Mouse (Mus musculus) kidney, adult 2 months (tissue): ENCODE data around the gene Lypd1.

Source experiments
- CTCF ChIP-seq: fragments of 200-500 bp; conservative IDR thresholded peaks from 2 replicates; pipeline ENCODE4 v1.5.1; 2011; ENCODE audit warnings: low read depth, mild to moderate bottlenecking, control low read depth, low read length, moderate library complexity, mixed read lengths; ENCODE audit not compliant: insufficient read depth, insufficient read length
- POLR2A ChIP-seq: fragments of 200-500 bp; IDR thresholded peaks from one replicate; pipeline ENCODE4 v1.6.1; 2011; ENCODE audit warnings: low read depth, low read length, control low read depth

GRCm38 (mm10) chr1:125839746-125840392, 73.0 kb downstream of the Lypd1 start:
- TF ChIP-seq POLR2A: no peak
- no peak for TF ChIP-seq CTCF
